Mouse (Mus musculus) cerebellum, adult 9-10 months (tissue): ENCODE measurements around the gene Dop1a.

Experiments used
- DNase-seq: peaks from one replicate; pipeline ENCODE4 v3.0.0; 2022

Dop1a gene

DNA sequence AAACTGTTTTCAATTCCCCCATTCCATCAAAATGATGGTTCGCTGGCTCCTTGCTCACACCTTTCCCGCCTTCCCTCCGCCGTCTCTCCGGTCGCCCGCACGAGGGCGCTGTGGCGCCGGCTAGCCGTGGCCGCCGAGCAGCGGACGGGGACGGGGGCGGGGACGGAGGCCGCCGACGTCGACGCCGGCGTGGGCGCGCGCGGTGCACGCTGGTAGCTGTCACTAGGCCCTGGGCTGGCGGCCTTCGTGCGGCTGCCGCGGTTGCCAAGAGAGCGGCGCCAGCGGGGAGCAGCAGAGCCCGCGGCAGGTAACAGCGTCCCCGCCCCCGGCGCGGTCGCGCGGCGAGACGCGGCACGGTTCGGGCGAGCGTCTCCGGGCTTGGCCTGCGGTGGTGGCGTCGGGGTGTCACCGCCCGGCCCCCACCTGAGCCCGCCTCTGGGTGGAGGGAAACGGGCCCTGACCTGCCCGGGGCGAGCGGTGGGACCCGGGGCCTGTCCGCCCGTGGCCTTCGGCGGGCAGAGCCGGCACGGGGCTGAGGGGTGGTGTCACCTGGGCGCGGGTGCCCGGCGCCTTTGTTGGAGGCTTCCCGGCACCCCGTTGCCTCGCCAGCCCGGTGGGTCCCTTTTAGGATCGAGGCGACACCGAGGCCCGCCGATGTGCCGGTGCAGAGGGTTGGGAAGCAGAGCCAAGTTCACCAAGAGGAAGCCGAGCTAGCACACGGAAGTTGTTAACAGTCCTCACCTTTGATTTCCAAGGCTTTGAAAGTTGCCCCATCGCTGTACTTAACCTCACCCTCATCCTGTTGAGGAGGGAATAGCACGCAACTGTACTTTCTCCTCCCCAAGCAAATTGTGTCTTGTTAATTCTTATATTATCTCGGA lies at the start of gene Dop1a:
Gene Dop1a, plus strand, starts transcription at position 165 of the 881 bp plus-strand sequence.
- peak; percentile 89 for DNase-seq

- DNase-seq, result no peak
Measured at GRCm38 (mm10) chr9:86417971-86418370, 49.0 kb upstream of the Dop1a start.

DNA sequence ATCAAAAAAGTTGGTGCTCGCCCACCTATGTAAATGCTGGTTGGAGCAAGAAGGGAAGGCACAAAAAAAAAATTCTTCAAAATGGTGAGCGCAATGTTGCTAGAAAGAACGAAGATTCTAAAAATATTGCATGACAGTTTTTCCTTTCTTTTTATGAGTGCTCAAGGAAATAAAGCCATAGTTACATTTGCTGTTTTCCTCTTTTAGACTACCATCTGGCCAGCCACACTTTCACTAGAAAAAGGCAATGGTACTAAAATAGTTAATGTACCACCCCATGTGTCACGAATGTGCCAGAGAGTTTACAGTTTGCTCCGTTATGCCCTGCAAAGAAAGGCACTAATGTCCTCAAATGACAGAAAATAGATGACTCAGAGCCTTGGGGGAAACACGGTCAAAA lies 47.6 kb upstream of the Dop1a start:
- DNase-seq, result no peak

- DNase-seq, result no peak
Measured at GRCm38 (mm10) chr9:86423331-86423730, 43.6 kb upstream of the Dop1a start.

DNA sequence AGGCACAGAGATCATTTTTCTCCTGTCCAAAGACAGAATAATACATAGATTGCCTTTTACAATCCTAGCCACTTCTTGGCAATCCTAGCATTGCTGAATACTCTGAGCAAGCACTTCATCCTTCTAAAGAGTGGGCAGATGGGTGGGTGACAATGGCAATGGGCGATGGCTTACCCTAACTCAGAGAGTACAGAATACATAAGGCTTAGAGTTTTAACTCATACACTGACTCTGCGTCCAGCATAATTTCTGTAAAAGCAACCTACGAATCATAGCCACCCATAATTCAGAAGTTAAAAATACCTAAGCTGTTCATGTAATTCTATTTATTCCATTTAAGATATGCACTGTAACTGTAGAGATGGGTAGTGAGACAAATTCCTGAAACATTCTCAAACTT lies 31.4 kb upstream of the Dop1a start:
- DNase-seq, result no peak

DNA sequence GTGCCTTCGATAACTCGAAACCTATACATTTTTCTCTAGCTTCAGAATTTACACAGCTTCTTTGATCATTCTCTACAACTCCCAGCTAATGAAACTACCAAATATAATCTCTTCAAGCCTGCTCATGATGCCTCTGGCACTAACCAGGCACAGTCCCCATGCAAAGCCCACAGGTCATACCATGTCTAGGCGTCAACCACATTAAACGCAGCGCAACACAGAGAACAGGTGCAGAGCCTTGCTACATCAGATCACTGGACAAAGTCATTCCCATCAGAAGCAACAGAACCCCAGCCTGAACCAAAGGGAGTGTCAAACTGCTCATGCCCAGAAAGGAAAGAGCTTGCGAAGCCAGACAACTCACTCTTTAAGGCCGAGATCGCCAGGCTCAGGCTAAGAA lies 30.3 kb upstream of the Dop1a start:
- no peak for DNase-seq

DNA sequence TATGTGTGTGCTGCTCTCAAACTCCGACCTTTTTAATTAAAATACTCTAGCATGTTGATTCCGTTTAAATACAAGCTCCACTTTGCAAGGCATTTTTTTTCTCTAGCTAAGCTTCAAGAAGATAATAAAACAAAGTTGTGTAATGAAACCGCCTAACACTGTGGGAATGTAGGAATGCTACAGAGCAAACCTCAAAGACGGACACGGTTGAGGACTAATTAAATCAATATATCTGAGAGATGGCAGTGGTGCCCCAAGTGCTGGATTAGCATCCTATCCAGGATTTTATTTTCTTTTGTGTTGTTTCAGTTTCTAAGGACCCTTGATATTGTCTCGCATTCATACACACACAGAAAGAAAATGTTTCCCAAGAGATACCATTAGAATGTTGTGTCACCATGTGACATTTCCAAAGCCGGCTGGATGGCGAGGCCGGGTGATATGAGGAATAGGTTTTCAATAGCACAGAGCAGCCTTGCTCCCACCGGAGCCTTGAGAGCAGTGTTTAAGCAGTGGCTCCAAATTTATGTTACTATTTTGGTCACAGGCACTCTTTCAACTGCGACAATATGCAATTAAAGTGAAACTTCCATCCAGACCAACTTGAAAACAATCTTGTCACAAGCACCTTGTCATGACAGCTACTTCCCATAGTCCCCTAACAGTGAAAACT lies 28.5 kb upstream of the Dop1a start:
- no peak for DNase-seq

DNA sequence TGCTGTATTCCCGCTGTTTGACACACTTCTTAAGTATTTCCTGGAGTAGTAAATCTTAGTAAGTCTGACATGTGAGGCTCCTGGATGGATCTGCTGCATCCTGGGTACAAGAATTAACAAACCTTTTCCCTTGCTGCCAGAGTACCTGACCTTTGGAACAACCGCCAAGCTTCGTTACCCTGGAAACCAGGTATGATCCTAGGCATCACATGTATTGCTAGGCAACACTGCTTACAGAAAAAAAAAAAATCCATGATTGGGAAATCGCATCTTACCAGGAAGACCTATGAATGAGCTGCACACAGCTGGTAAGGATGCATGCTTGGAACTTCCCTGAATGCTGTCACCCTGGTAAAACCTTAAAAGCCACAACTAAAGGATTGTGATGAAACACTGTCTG lies 24.7 kb upstream of the Dop1a start:
- no peak for DNase-seq

GRCm38 (mm10) chr9:86446847-86447246 lies 20.1 kb upstream of the Dop1a start:
- no peak for DNase-seq

DNA sequence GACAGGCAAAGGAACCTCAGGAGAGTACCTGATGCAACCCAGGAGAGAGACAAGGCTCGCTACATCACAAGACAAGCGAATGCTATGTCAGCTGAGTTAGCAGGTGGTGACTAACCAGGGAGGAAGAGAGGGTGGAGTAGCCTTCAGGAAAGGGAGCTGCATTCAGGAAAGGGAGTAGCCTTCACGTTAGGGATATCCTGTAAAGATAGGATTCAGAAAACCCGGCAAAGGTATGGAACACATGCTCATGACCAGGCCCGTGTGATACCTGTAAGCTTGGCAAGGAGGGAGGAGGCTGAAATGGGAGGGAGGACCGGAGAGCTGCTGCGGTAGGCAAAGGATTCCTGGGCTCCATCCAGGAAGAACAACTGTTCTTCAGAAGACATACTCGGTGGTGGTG lies 19.5 kb upstream of the Dop1a start:
- no peak for DNase-seq

DNA sequence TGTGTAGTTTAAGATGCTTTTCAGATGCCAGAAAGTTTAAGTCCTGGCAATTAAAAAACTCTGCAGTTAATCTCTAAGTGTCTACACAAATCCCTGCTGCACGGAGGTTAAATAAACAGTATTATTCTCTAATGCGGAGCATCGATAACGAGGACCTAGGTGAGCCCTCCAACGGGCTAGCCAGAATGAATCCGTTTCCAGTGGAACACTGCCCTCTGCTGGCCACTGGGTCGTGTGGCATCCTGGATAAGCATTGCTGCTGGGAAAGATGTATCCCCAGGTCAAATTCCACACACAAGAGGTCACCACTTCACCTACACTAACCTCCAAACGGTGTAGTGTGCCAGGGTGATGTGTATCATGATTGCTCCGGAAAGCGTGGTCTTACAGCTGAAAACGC lies 17.4 kb upstream of the Dop1a start:
- peak; percentile 86 for DNase-seq

GRCm38 (mm10) chr9:86451094-86451493 lies 15.9 kb upstream of the Dop1a start:
- no peak for DNase-seq

GRCm38 (mm10) chr9:86451617-86452016 lies 15.3 kb upstream of the Dop1a start:
- peak; percentile 65 for DNase-seq

GRCm38 (mm10) chr9:86453626-86454025 lies 13.3 kb upstream of the Dop1a start:
- DNase-seq, result no peak

DNA sequence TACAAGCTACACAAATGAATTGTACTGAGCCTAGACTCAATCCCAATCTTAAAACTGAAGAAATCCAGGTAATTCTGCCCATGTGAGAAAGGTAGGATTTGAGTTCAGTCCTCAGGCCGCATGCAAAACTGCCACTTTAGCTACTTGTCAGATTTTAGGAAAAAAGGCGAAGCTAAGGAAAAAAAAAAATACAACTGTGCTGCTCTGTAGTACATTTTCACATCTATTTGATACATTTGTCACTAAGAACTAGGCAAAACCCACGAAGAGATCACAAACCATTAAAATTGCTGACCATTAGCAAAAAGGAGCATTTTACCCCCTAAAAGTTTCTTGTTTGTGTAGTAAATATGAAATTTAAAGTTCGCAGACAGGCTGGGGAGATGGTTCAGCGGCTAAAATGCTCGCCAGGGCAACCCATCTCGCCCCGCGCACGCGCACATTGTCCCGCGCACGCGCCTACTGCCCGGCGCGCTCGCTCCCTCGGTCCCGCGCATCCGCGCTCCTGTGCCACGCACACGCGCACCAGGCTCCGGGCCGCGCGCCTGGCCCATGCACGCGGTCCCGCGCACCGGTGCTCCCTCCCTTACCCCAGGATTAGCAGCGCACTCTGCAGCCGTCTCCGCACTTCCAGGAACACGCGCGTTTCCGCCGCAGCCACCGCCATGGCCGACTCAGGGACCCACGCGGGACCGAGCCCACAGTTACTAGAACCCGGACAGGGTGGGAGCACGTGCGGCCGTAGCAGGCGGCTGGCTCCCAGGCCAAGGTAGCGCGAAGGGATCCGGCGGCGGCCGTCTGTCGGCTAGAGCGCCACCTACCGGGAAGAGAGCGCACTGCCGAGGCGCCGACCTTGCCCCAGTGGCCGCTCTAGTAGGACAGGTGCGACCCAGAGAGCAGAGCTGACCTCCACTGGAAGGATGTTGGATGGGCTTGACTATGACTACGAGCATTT lies 2.5 kb upstream of the Dop1a start, which contains the start of gene Ube2cbp:
Gene Ube2cbp, minus strand, starts transcription at position 800 of the 955 bp plus-strand sequence.
- DNase-seq, result peak; percentile 94

- no peak for DNase-seq
Measured at GRCm38 (mm10) chr9:86475956-86476355, 9.0 kb downstream of the Dop1a start.

GRCm38 (mm10) chr9:86476763-86477162 lies 9.8 kb downstream of the Dop1a start:
- DNase-seq, result no peak

- DNase-seq, result no peak
Measured at GRCm38 (mm10) chr9:86478414-86479093, 11.6 kb downstream of the Dop1a start.

DNA sequence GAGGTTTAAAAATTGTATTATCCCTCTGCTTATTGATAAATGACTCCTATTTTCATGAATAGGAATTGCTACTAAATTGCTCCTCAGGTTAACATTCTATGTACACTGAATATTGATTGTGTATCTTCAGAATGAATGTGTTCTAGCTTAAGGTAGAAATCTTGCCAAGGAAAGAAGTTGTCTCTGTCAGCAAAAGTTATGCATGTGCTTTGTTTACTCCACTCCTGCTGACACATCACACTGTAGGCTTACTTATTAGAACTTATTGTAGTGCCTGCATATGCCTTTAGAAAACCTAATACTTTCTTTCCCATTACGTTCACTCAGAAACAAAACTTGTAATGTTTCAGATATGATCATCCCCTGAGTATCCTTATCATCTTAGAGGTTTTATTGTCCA lies 15.3 kb downstream of the Dop1a start:
- DNase-seq, result no peak

GRCm38 (mm10) chr9:86491740-86492139 lies 24.8 kb downstream of the Dop1a start:
- no peak for DNase-seq

DNA sequence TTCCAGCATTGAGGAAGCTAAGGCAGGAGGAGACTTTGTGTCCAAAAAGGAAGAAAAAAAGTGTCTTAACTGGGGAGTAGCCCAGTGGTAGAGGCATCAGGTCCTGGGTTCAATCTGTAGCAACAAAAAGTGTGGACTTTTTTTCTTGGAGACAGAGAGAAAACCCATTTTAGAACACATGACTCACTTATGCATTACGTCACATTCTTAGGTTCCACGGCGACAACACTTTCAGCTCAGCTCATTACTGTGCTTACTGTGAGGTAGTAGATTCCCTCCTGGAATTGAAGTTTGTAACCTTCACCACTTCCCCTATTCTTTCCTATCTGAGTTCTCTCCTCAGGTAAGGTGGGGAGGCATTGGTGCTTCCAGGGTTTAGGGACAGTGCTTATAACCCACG lies 29.3 kb downstream of the Dop1a start:
- no peak for DNase-seq

DNA sequence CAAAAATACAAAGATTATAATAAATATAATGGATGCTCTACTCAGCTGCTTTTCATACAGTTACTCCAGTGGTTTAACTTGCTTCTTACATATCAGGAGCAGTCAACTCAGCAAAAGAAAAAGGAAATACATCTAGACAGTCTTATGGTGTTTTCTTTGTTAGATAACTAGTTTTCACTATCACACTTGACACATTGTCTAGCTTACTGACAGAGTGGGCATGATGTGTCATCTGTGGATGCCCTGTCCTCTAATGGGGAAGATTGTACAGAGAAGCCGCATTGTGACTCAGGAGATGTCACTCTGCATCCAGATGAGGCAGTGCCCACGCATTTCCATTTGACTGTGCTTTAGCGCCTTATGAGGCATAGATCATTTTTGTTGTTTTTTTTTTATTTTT lies 32.1 kb downstream of the Dop1a start:
- no peak for DNase-seq
